Mouse (Mus musculus) heart, adult 9 months (tissue): Measurements from ENCODE around the gene Faap100.
"Not testable (repeated sequence)": the region's sequence is repeated elsewhere in the genome, so short reads cannot be mapped to it uniquely, and the experiment has no call there.

Experiments used
- DNase-seq, 2 experiments: peaks; one replicate each; pipeline ENCODE4 v3.0.0; 2022; ENCODE audit warnings: low spot score in 2 of 2

The Faap100 gene

GRCm38 (mm10) chr11:120378611-120379540, at the start of gene Faap100:
Gene Faap100, minus strand, starts transcription at chr11:120378764.
- DNase-seq = peak; percentile 90 to 93

- no peak for DNase-seq
These were observed 48.2 kb upstream of the Faap100 start for GRCm38 (mm10) chr11:120426727-120427126.

GRCm38 (mm10) chr11:120423569-120424295, 45.2 kb upstream of the Faap100 start:
- peak in 1 of 2 experiments; percentile 60 for DNase-seq

GRCm38 (mm10) chr11:120422651-120423568, 44.3 kb upstream of the Faap100 start:
- DNase-seq = no peak

- no peak for DNase-seq
These were observed 40.0 kb upstream of the Faap100 start for GRCm38 (mm10) chr11:120418592-120418991.

- no peak for DNase-seq
These were observed 39.3 kb upstream of the Faap100 start for GRCm38 (mm10) chr11:120417852-120418251.

- DNase-seq = not testable (repeated sequence)
These were observed 35.1 kb upstream of the Faap100 start for GRCm38 (mm10) chr11:120413621-120414020.

- no peak for DNase-seq
These were observed 27.9 kb upstream of the Faap100 start for GRCm38 (mm10) chr11:120406445-120406844.

- DNase-seq = no peak
These were observed 27.3 kb upstream of the Faap100 start for GRCm38 (mm10) chr11:120405867-120406266.

- no peak for DNase-seq
These were observed 26.2 kb upstream of the Faap100 start for GRCm38 (mm10) chr11:120404814-120405213.

GRCm38 (mm10) chr11:120399319-120399718, 20.8 kb upstream of the Faap100 start:
- DNase-seq = no peak

GRCm38 (mm10) chr11:120397602-120398001, 19.0 kb upstream of the Faap100 start:
- DNase-seq = no peak

GRCm38 (mm10) chr11:120395661-120396060, 17.1 kb upstream of the Faap100 start:
- DNase-seq = no peak

- no peak for DNase-seq
These were observed 10.0 kb upstream of the Faap100 start for GRCm38 (mm10) chr11:120388580-120388979.

- no peak for DNase-seq
These were observed 8.6 kb upstream of the Faap100 start for GRCm38 (mm10) chr11:120387157-120387556.

- DNase-seq = peak in 1 of 2 experiments; percentile 56
These were observed 8.1 kb upstream of the Faap100 start for GRCm38 (mm10) chr11:120386632-120387031.

- DNase-seq = peak; percentile 51 to 58
These were observed 3.9 kb upstream of the Faap100 start for GRCm38 (mm10) chr11:120382509-120382908.

GRCm38 (mm10) chr11:120381157-120381556, 2.6 kb upstream of the Faap100 start:
- no peak for DNase-seq

GRCm38 (mm10) chr11:120380271-120380670, 1.7 kb upstream of the Faap100 start:
- no peak for DNase-seq

- DNase-seq = no peak
These were observed 443 bp downstream of the Faap100 start for GRCm38 (mm10) chr11:120378031-120378610.

GRCm38 (mm10) chr11:120377337-120377736, 1.2 kb downstream of the Faap100 start:
- no peak for DNase-seq
